Mouse (Mus musculus) hindlimb bud, embryonic 11.5 days (tissue): ENCODE measurements around the gene Arx.

ENCODE experiments used
- DNase-seq: peaks from one replicate; pipeline ENCODE4 v3.0.0-alpha.2; 2012; ENCODE audit warnings: low read depth, low spot score; ENCODE audit errors: extremely low spot score

The Arx gene

DNA sequence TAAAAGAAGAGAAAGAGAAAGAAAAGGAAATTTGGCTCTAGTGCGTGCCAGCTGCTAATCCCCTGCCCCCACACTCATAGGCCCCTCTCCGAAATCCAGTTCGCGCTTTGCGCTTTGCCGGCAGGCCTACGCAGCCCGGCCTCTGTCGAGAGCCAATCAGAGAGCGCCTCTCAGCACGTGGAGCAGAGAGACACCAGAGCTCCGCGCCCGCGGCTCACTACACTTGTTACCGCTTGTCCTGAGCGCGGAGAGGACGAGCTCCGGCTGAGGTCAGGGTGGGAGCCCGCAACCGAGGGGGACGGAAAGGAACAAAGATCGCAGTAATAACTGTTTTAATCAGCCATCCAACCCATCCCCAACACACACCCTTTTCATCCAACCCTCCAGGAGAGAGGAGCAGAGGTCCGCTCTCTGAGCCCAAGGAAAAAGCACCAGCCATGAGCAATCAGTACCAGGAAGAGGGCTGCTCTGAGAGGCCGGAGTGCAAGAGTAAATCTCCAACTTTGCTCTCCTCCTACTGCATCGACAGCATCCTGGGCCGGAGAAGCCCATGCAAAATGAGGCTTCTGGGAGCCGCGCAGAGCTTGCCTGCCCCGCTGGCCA is at the start of gene Arx:
TSS of gene Arx (plus strand) at position 155 of the 603 bp plus-strand sequence.
- no peak for DNase-seq

DNA sequence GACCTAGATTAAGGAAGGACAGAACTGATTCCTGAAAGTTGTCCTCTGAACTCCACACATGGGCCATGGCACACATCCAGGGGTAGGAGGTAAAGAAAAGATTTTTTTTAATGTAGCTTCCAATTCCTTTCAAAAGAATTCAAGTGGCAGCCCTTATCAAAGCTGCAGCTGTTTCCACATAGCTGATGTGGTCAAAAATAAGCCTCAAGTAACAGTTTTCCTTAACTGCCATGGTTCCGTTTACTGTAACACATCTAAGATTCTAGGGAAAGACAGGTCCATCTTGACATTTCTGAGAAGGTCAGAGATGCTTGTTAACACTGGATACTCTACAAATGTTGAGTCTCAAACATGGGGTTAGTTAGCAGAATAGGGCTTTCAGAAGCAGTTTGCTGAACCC is 34.9 kb upstream of the Arx start:
- no peak for DNase-seq

DNA sequence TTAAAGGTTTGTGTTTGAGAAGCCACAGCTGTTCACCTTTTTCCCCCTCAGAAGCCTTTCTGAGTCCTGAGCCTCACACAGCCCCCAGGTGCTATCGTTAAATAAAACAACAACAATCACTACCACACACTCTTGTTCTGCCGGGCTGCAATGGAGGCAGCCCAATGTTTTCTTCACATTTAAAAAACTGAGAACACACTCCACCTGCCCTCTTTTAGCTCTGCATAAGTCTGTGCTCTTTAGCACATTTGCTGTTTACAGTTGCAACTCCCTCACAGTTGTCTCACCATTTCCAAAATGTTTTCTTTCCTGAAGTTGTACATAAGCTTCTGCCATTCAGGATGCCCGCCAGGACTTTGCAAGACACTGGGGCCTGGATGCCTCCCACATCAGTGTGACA is 10.6 kb upstream of the Arx start:
- no peak for DNase-seq

DNA sequence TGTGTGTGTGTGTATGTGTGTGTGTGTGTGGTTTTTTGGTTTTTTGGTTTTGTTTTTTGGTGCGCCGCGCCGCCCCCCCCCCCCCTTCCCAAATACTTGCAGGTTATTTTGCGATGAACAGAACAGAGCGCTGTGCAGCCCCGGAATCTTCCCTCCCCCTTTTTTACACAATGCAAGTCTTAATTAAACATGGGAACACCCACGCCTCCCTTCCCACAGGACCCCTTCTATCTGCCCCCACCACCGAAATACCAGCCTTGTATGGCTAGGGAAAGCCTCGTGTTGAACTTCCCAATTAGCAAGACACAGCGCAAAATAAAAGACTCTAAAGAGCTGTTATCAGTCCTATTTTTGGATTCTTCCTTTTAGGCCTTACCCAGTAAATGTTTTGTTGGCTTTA is 6.3 kb upstream of the Arx start:
- no peak for DNase-seq

DNA sequence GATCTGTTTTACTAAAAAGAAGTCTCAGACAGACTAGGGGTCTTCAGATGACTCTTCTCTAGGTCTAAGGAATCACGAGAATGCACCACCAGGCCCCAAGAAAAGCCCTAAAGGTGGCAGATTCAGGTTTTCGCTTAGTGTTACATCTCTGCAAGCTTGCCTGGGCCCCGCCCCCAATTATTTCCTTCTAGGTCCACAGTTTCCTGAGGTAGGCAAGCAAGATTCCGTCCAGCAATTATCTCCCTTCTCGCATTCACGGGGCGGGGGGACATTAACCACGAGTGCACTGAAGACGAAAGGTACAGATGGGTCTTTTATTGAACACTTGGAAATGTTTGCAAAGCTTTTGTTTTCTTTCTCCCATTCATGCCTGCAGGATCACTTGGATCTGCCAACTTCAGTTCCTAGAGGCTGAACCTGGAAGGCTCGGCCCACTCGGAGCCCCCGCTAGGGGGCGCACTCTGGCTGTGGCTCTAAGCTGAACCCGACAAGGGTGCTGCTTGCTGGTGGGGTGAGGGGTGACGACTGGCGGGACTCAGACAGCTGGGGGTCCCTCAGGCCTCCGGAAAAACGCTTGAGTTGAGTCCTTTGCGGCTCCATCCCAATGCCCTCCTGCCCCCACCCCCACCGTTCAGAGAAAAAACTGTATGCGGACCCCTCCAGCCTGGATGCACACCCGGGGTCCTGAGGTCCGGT is 5.1 kb upstream of the Arx start:
- DNase-seq = no peak

DNA sequence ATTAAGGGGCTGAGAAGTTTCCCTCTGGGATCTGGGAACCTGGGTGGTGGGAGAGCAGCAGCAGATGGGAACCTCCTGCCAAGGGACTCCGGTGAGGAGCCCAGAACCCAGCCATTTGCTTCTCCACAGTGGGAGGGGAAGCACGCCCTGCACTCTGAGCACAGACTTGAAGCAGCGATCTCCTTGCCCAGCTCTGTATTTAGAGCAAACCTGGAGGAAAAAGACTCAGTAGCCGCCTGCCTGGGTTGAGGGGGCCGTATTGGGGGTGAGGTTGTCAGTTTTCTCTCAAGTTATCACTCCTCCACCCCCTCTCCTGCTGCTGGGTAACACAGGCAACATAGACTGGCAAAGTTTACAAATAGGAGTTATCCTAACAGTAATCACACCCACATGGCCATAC is 4.5 kb upstream of the Arx start:
- no peak for DNase-seq

DNA sequence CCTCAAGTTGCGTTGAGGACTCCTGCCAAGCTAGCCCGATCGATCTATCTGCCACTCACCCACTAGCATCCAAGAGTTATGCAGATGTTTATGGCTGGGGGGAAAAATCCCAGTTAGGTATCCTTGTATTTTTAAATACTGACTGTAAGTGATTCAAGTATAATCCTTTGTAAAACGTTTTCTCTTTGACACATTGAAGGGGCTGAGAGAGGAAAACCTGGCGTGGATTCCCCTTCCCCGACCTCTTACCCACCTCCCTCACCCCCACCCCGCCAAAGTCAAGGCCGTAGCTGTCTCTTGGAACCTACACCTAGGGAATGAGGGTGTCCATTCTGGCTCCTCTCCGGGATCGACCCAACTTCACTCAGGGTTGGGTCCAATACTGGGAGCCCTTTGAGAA is 1.2 kb upstream of the Arx start:
- DNase-seq = no peak

DNA sequence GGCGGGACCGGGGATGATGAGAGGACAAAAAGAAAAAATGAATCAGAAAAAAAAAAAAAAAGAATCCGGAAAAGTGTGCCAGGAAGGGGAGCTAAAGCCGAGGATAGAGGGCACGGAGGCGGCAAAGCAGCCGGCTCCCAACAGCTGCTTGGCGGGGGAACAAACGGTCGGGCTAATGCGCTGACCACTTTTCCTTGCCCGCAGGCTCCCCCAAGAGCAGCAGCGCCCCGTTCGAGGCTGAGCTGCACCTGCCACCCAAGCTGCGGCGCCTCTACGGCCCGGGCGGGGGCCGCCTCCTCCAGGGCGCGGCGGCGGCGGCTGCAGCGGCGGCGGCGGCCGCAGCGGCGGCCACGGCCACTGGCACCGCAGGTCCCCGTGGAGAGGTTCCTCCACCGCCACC is 2.1 kb downstream of the Arx start:
- no peak for DNase-seq

DNA sequence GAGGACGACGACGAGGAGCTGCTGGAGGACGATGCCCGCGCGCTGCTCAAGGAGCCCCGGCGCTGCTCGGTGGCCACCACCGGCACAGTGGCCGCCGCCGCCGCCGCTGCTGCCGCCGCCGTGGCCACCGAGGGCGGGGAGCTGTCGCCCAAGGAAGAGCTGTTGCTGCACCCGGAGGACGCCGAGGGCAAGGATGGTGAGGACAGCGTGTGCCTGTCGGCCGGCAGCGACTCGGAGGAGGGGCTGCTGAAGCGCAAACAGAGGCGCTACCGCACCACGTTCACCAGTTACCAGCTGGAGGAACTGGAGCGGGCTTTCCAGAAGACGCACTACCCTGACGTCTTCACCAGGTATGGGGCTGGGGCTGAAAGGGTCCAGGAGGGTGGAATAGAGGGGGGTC is 2.8 kb downstream of the Arx start:
- DNase-seq = no peak

DNA sequence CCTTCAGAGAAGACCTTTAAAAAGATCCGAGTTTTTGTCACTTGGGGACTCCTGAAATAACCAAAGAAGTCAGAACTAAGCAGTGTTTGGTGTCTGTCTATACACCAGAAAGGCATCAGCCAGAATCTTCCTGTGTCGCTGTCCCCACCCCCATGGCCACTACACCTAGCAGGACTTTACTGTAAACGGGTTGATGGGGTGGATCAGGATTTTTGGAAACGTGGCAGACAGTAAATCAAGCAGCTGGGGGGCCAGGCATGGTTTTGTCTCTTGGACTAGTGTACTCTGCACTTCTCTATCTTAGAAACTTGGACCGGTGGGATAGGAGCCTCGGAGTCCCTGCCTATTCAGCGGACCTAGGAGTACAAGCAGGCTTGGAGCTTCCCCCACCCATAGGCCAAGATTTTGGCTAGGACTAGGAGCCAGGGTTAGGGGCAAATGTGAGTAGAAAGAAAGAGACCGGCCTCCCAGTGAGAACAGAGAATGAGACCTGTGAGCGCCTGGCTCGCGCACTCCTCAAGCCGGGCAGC is 3.7 kb downstream of the Arx start:
- DNase-seq = no peak

DNA sequence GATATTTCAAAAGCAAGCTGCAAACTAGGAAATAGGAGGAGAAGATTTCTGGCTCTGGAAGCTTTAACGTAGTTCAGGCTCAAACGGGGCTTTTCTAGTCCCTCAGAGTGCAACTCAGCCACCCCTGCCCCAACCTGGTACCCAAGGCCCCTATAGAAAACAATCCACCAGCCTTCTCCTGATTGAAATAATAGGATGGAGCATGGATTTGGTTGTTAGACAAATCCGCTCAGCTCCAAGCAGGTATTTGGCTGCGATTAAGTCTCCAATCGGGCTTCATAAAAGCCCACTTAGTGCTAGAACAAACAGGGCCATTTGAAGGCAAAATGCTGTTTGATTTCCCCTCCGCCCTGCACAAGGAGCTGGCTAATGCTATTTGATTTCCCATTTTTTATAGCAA is 5.8 kb downstream of the Arx start:
- DNase-seq = no peak

DNA sequence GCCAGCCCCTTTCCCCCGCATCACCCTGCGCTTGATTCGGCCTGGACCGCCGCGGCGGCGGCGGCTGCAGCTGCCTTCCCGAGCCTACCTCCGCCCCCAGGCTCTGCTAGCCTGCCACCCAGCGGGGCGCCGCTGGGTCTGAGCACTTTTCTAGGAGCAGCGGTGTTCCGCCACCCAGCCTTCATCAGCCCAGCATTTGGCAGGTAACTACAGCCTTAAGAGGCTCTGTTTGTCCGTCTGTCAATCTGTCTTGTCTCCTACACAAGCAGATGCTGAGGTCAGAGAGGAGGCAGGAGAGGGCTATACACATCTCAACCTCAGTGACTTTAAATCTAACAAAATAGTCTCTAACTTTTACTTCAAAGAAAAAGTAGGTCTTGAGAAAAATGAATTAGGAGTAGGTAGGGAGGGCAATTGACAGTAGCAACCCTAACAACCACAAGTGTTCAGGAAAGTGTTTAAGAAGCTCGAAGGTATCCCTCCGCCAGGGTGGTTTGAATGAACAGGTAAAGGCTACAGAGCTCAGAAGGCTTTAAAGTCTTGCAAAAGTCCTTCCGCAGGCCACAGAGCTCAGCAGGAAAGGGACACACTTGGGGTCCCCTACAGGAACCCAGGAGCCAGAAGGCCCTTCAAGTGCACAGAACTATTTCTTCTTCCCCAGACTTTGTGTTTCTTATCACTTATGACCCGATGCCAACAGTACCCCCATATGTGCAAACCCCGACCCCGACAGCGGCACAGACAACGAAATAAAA is 8.7 kb downstream of the Arx start:
- no peak for DNase-seq

DNA sequence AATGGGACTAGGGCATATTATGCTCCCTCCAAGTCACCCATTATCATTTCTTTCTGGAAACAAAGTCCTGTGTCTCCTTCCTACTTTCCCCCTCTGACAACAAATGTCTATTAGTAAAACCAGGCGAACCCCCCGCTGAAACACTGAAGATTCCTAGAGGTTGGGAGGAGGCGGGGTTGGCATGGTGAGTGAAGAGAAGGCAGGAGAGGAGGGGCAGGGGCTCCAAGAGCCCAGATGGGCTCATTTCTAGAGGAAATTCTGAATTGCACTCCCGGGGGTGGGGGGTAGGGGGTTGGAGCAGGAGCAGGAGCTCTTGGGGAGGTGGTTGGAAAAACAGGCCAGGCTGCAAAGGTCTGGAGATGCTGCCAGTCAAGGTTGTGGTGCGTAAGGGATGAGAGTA is 9.6 kb downstream of the Arx start:
- no peak for DNase-seq

DNA sequence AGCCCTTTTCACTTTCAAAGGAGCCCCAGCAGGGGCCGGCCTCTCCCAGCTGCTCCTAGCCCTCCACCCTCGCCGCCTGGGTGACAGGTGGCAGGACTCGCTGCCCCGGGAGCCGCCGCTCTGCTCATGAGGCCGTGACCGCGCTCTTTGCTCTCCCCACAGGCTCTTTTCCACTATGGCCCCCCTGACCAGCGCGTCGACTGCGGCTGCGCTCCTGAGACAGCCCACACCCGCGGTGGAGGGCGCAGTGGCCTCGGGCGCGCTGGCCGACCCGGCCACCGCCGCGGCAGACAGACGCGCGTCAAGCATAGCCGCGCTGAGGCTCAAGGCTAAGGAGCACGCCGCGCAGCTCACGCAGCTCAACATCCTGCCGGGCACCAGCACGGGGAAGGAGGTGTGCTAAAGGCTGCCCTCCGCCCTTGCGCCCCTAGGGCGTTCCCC is 10.8 kb downstream of the Arx start:
- no peak for DNase-seq

DNA sequence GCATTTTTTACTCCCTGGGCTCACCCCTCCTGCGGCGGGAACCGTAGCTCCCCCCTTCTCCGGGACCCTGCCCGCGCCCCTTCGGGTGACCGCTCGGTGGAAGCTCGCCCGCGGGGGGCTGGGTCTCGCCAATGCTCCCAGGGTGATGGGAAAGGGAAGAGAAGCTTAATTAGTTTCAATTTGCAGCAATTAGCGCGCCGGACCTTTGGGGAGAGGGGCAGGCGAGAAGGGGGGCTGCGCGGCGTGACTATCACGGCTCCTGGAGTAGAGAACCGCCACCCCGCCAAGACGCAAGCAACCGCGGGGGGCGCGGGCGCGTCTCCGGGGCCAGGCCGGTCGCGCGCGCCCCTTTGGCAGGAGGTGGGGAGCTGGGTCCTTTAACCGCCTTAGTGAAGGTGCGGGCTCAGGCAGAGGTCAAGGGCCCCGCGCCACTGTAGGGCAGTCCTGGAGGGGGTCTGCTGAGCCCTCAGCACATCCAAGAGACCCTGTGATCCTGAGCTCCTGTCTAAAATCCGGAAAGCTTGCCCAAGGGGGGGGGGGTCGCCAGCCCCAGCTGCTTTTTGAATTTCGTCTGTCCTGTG is 12.9 kb downstream of the Arx start:
- DNase-seq = no peak

DNA sequence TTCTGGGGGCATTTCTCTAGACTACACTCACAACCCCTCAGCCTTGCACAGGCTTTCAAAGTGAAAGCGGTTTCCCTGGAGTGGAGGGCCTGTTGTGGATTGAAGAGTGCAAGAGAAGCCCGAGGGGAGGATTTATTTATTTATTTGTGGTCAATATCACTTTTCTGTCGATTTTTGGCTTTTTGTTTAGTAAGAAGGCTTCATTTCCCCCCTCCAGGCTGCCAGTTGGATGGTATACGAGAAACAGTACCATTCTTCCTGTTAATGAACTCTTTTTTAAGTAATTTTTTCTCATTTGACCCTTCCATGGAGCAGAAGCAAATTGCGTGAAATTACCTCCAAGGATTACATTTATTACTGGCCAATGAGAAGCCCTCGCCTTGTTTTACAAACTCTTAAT is 13.5 kb downstream of the Arx start:
- no peak for DNase-seq

DNA sequence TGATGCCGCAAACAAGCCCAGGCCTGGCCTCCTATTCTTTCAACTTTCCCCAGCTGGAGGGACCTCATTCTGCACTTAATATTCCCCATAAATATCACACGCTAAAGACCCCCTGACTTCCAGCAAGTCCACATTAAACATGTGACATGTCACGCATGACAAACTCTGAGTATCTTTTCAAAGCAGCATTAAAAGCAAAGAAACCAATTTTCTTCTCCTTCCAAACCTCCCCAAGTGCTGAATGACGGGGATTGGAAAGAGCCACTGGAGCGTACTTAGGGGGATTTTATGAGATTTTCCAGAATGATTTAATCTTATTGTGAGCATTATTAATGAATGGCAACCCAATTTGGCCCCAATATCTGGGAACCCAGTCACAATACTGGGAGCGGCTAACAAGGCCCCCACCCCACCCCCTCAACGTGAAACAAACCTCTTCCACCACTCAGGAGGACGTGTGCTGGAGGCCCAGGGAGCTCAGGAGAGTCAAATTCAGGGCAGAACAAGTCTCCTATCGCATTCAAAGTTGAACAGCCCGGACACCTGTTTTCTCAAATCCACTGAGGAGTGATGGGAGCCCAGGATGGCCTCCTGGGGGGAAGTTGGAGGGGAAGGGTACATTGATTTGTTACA is 14.1 kb downstream of the Arx start:
- no peak for DNase-seq

DNA sequence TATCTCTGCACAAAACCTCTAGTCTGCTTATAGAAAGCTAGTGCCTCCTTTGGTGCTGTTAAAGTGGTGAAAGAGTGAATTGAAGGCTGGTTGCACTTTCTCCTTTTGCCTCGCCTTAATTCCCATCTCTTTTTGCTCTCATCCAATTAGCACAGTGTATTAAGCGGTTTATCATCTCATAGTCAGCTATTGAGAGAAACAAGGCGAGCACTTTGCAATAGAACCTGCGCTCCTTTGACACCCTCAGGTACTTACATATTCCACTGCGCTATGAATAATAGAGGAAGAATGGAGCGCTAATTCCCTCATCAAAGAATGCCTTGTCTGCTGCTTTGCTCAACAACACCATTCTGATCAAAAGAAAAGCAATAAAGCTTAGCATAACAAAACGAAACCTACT is 15.6 kb downstream of the Arx start:
- no peak for DNase-seq

DNA sequence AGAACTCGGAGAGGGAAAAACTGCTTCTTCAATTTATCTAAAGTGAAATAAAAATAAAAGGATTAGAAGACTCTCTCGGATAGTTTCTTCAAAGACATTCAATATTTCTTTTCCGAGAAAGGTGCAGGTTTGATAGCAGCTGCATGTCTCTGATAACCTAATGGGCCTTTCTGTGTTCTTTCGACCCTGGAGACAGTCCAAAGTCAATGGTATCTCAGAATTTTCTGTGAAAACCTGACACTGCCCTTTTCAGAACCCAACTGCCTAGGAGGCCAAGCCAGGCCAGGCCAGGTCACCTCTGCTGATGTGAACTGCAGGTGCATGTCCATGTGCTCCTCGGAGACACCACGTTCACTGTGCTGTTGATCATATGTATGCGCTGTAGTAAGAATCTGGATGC is 19.5 kb downstream of the Arx start:
- DNase-seq = no peak

DNA sequence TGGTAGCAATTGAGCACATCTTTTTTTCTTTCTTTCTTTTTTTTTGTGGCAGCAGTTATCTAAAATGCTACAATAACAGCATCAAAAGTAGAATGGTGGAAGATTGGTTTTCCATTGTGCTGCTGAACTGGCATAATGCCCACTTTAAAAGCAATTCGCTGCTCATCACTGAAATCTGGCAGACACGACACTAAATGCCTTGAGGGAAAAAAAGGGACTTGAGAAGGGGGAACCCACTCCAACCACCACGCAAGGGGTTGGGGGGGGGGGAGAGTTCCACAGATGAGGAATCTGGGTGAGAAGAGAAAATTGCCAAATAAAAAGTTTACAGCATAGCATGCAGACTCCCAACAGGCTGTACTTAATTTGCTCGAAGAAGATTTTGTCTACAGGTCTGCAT is 31.3 kb downstream of the Arx start:
- no peak for DNase-seq

DNA sequence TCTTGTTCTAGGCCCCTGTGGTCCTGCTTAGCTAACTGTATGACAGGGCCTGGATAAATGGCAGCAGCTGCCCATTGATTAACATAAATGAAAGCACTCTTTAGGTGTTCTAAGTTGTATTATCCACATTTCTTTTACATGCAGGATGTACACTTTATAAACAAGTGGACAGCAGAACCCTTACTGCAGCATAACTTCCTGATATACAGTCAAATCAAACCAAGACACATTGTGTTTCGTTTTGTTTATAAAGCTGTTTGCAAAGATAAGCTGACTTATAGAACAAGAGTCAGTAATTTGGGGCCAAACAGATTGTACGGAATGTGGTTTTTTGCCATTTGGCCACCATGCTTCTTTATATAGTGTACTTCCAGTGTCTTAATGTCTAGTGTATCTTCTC is 33.7 kb downstream of the Arx start:
- DNase-seq = no peak
